Mouse (Mus musculus) forebrain, embryonic 11.5 days (tissue): Measurements from ENCODE around the gene Birc3. TPM values are rescaled to one million over a fixed set of nuclear protein-coding genes. Genes with fewer than 3 reads are reported as not detected.

Experiments used
- ATAC-seq: fragments of 200-750 bp; cut with Nextera tagmentation; replicated peaks from 2 replicates; pipeline ENCODE4 v1.8.0; 2017; ENCODE audit warnings: moderate TSS enrichment; ENCODE audit not compliant: low FRiP score
- DNase-seq: peaks from one replicate; pipeline ENCODE4 v3.0.0-alpha.2; 2017; ENCODE audit warnings: low spot score
- H3K27ac ChIP-seq: fragments of 300-500 bp; sonication (generic); 2 replicates; pipeline ENCODE4 v1.5.1; 2014; ENCODE audit warnings: low read depth, low read length
- H3K27me3 ChIP-seq: fragments of 300-500 bp; sonication (generic); 2 replicates; pipeline ENCODE4 v1.6.1; 2014; ENCODE audit warnings: mild to moderate bottlenecking, low read length, mixed read lengths; ENCODE audit not compliant: control insufficient read depth, insufficient read depth
- H3K36me3 ChIP-seq: fragments of 300-500 bp; sonication (generic); 2 replicates; pipeline ENCODE4 v1.6.1; 2014; ENCODE audit warnings: mild to moderate bottlenecking, low read length, moderate library complexity, mixed read lengths; ENCODE audit not compliant: control insufficient read depth, insufficient read depth
- H3K4me1 ChIP-seq: fragments of 300-500 bp; sonication (generic); replicated peaks from 2 replicates; pipeline ENCODE4 v1.6.1; 2014; ENCODE audit warnings: low read length, mixed read lengths; ENCODE audit not compliant: control insufficient read depth, insufficient read depth
- H3K4me2 ChIP-seq: fragments of 300-500 bp; sonication (generic); 2 replicates; pipeline ENCODE4 v1.6.1; 2014; ENCODE audit warnings: low read depth, mild to moderate bottlenecking, low read length, moderate library complexity, mixed read lengths; ENCODE audit not compliant: severe bottlenecking
- H3K4me3 ChIP-seq: fragments of 300-500 bp; sonication (generic); 2 replicates; pipeline ENCODE4 v1.5.1; 2014; ENCODE audit warnings: low read depth, low read length
- H3K9ac ChIP-seq: fragments of 300-500 bp; sonication (generic); 2 replicates; pipeline ENCODE4 v1.6.1; 2014; ENCODE audit warnings: low read length
- H3K9me3 ChIP-seq: fragments of 300-500 bp; sonication (generic); 2 replicates; pipeline ENCODE4 v1.6.1; 2016; ENCODE audit warnings: low read length, mixed read lengths; ENCODE audit not compliant: control insufficient read depth
- WGBS: fragments of 180-500 bp; shearing (Covaris S2); extraction: QIAGEN DNeasy Blood & Tissue Kit; methylation state at CpG from one replicate; pipeline ENCODE4 v1.1.7; 2014; 5-methylcytosine and 5-hydroxymethylcytosine counted together
- polyA plus RNA-seq: library from polyadenylated mRNA; unstranded; fragments of >200 nt; fragmentation: Nextera tagmentation; extraction: Ambion mirVana; gene quantifications from 2 replicates; pipeline ENCODE4 v1.2.1, GENCODE M21; 2014

Gene Birc3
- polyA plus RNA-seq = 2.2 and 3.2 TPM in 2 replicates

DNA sequence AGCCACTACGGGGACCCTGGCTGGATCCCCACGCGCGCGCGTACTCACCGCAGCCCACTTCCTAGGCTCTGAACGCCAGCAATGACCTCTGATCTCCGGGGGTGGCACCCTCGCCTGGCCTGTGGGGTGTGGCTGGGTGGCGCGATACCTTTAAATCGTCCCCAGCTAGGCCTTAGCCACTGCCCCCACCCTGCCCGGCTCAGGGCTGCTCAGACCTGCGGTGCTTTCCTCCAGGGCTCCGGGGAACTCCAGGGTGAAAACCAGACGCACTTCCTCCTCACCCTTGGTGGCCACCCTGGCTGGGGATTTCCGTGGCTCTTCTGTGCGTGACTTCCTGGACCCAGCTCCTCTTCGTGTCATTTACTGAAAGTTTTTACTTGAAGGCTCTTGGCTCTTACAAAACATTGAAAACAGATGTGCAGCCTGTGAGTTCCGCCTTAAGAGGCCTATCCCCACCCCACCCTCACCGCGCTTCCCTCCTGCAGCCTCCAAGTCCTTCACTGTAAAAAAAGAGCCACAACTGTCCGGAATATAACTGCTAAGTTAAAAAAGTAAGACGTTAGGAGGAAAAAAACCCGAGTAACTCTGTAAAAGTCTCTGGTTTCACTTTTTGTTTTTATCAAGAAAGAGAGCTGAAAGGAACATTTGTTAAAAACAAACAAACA is at the start of gene Birc3:
Gene Birc3 (minus strand): TSS at position 412 of the 665 bp plus-strand sequence.
- DNase-seq = peak; percentile 73
- Histone ChIP-seq H3K4me1 (peaks cover 4% of the 10 kb centered on the region), H3K9me3 (no peaks in the 10 kb centered on the region), H3K36me3 (no peaks in the 10 kb centered on the region), H3K4me2 (peak within 1 kb of the TSS; percentile 89), H3K9ac (peak within 1 kb of the TSS; percentile 63), H3K4me3 (peak within 1 kb of the TSS; percentile 40), H3K27me3 (no peaks in the 10 kb centered on the region), H3K27ac (no peak within 1 kb of the TSS)
- peak; percentile 89 for ATAC-seq
- WGBS = 8% methylated on average over 26 of the region's 26 CpGs

DNA sequence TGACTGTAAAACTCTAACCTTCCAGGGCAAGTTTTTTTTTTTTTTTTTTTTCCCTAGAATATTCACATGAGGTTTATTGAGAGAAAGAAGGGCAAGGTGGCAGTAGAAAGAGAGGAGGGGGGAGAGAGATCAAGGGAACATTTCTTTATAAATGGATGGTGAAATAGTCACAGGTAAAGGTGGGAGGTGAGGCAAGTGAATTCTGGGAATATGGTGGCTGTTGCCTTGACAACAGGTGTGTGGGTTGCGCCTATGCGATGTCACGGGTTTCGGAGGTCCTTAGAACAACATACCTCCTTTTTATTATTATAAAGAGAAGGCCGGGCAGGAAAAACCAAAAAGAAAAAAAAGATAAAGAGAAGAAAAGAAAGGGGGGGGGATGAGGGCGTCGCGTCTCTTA is 41.9 kb upstream of the Birc3 start:
- peak overlapping the region; percentile 42; the same call in 1 of the 2 replicates for H3K4me2 ChIP-seq
- peak; percentile 2 for ATAC-seq

DNA sequence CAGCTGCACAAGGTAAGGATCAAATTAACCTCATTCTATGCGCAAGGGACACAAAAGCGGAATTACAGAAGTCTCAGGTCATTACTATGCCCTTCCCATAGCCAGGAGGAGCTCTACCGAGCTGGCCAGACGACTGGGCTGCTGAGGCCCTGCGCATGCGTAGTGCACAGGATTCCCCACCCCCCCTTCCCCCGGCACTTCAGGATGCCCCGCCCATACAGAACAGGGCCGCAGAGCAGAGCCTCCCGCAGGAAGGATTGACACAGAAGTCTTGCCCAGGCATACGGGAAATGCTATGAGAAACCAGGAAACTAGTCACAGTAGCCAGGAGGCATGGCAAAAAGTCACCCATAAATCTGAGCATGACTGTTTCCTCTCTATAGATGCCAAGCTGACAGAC is 41.5 kb upstream of the Birc3 start:
- no peaks in the 10 kb centered on the region for H3K9me3 ChIP-seq
- no peaks in the 10 kb centered on the region for H3K27me3 ChIP-seq
- H3K36me3 ChIP-seq = no peaks in the 10 kb centered on the region
- peak overlapping the region; percentile 19 for H3K4me3 ChIP-seq
- ATAC-seq = peak; percentile 95
- WGBS = 2% methylated on average over 11 of the region's 11 CpGs
- H3K4me1 ChIP-seq = no peaks in the 10 kb centered on the region
- DNase-seq = peak; percentile 88
- peak overlapping the region; percentile 42; the same call in 1 of the 2 replicates for H3K4me2 ChIP-seq
- no peak overlapping the region for H3K9ac ChIP-seq
- no peak overlapping the region for H3K27ac ChIP-seq

More for the DNA sequence above, 41.9 kb upstream of the Birc3 start:
- Histone ChIP-seq H3K27me3 (no peaks in the 10 kb centered on the region), H3K4me1 (no peaks in the 10 kb centered on the region), H3K36me3 (no peaks in the 10 kb centered on the region), H3K9ac (no peak overlapping the region), H3K9me3 (no peaks in the 10 kb centered on the region), H3K4me3 (no peak overlapping the region), H3K27ac (no peak overlapping the region)
- WGBS = 49% methylated on average over 8 of the region's 8 CpGs
- no peak for DNase-seq

DNA sequence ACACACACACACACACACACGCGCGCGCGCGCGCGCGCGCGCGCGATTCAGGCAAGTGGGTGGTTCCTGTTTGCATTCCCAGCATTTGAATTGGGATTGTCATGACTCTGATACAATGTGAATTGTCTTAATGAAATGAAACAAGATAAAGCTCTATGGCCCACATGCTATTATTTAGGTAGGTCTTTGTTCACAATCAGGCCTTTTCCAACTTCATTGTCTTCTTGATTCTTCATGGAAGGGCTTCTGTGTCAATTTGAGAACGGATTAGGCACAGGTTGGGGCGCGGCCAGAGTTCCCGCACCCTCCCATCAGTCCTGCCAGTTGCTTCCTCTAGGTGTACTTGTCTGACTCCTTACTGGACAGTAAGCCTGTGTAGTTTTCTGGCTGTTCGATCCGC is 41.0 kb upstream of the Birc3 start:
- DNase-seq = no peak
- H3K4me1 ChIP-seq = no peaks in the 10 kb centered on the region
- no peak overlapping the region for H3K27ac ChIP-seq
- no peaks in the 10 kb centered on the region for H3K36me3 ChIP-seq
- no peak overlapping the region for H3K9ac ChIP-seq
- WGBS = 70% methylated on average over 19 of the region's 19 CpGs
- H3K27me3 ChIP-seq = no peaks in the 10 kb centered on the region
- peak overlapping the region; percentile 19 for H3K4me3 ChIP-seq
- peak overlapping the region; percentile 42 for H3K4me2 ChIP-seq
- peak; percentile 56 for ATAC-seq
- H3K9me3 ChIP-seq = no peaks in the 10 kb centered on the region

DNA sequence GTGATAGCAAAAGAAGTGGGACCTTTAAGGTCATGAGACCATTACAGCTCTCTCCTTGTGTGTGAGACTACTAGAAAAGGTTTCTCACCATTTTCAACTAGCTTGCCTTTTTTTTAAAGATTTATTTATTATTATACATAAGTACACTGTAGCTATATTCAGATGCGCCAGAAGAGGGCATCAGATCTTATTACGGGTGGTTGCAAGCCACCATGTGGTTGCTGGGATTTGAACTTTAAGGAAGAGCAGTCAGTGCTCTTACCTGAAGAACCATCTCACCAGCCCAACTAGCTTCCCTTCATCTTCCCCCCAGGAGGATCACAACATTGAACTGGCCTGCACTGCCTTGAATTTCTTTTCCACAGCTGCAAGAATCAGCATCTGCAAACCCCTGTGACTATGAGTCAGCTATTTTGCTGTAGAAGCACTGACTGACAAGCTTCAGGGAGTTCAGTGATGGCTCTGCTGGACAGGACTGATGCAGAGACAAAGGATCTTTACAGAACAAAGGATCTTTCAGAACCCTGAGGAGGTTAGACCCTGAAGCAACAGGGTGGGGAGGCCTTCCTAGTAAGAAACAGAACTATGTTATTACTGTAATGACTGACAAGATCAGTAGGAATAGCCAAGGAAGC is 34.5 kb upstream of the Birc3 start:
- Histone ChIP-seq H3K27ac (no peak overlapping the region), H3K4me1 (no peaks in the 10 kb centered on the region), H3K9me3 (no peaks in the 10 kb centered on the region), H3K4me2 (no peak overlapping the region), H3K27me3 (no peaks in the 10 kb centered on the region), H3K4me3 (no peak overlapping the region), H3K36me3 (no peaks in the 10 kb centered on the region), H3K9ac (no peak overlapping the region)
- no peak for DNase-seq
- 77% methylated on average over 2 of the region's 2 CpGs for WGBS
- ATAC-seq = no peak

DNA sequence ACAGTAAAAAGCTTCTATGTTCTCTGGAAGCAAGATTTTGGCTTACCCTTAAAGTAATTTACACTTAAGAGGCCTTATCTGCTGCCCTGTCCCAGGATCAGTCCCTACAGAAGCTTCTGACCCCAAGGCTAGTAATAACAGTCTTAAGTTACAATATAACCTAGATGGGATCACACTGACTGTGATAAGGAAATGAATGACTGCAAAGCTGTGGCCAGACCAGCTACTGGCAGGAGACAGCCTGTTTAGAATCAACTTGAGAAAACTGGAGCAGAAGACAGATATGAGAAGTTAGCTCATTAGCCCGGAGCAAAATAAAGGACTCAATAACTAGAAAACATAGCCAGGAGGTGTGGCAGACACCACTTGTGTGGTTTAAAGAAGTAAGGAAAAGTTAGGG is 33.6 kb upstream of the Birc3 start:
- Histone ChIP-seq H3K4me3 (no peak overlapping the region), H3K9me3 (no peaks in the 10 kb centered on the region), H3K4me2 (no peak overlapping the region), H3K27me3 (no peaks in the 10 kb centered on the region), H3K36me3 (no peaks in the 10 kb centered on the region), H3K4me1 (no peaks in the 10 kb centered on the region), H3K9ac (no peak overlapping the region), H3K27ac (no peak overlapping the region)
- DNase-seq (no peak), ATAC-seq (no peak)
- 90% methylated on average over 1 of the region's 1 CpGs for WGBS

DNA sequence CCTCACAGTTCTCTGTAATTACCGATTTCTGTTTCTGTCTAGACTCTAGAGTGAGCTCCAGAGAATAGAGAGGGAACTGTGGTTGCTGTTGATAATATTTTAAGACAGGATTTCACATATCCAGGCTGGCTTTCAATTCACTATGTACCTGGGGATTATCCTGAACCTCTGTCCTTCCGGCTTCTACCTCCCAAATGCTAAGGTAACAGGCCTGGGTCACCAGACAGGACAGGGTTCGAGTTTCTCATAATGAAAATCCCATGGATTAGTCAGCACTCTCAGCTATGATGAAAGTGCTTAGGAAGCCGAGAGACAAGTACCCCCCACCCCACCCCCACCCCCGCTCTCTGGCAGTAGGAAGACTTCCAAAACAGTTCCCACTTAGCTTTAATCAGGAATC is 30.8 kb upstream of the Birc3 start:
- Histone ChIP-seq H3K36me3 (no peaks in the 10 kb centered on the region), H3K27me3 (no peaks in the 10 kb centered on the region), H3K4me1 (no peaks in the 10 kb centered on the region), H3K27ac (no peak overlapping the region), H3K9me3 (no peaks in the 10 kb centered on the region), H3K4me3 (no peak overlapping the region), H3K9ac (no peak overlapping the region), H3K4me2 (no peak overlapping the region)
- no peak for DNase-seq
- ATAC-seq = no peak
- 78% methylated on average over 5 of the region's 5 CpGs for WGBS

DNA sequence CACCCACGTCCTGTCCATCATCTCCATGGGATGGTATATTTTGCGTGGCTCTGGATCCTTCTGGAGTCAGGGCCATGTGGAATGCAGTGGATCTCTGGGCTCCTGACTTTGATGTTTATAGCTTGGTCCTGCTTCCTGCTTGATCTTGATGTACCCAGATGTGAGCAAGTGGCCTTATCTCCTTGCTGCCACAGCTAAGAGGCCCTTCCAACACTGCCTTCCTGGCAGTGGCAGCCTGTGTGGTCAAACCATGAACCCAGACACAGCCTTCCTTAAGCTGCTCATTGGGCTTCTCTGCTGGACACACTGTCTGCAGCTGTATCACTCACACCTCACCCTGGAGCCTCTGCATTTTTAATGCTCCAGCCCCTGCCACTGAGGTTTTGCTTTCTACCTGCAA is 30.3 kb upstream of the Birc3 start:
- Histone ChIP-seq H3K4me1 (no peaks in the 10 kb centered on the region), H3K36me3 (no peaks in the 10 kb centered on the region), H3K27ac (no peak overlapping the region), H3K9me3 (no peaks in the 10 kb centered on the region), H3K9ac (no peak overlapping the region), H3K27me3 (no peaks in the 10 kb centered on the region), H3K4me2 (no peak overlapping the region), H3K4me3 (no peak overlapping the region)
- 83% methylated on average over 2 of the region's 2 CpGs for WGBS
- DNase-seq (no peak), ATAC-seq (no peak)

DNA sequence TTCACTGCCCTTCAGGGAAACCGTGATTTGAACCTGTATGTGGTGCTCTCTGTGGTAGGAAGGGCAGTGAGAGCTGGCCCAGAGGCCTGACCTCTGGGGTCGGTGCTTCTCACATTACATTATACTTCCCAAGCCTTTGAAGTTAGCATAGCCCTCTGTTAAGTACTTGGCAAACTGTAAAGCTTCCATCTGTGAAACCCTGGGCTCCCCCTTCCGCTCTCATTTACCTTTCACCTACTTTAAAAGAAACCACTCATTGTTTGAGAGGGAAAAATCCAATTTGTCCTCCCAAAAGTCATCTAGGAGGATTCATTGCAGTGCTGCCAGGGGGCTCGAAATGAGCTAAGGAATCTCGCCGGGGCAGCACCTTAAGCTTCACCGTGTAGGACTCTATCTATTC is 29.3 kb upstream of the Birc3 start:
- no peak for DNase-seq

More for the DNA sequence above, 29.3 kb upstream of the Birc3 start:
- Histone ChIP-seq H3K4me1 (no peaks in the 10 kb centered on the region), H3K4me2 (no peak overlapping the region), H3K27me3 (no peaks in the 10 kb centered on the region), H3K27ac (no peak overlapping the region), H3K9ac (no peak overlapping the region), H3K36me3 (no peaks in the 10 kb centered on the region), H3K4me3 (no peak overlapping the region), H3K9me3 (no peaks in the 10 kb centered on the region)
- ATAC-seq = no peak
- WGBS = 41% methylated on average over 7 of the region's 7 CpGs
